Mouse (Mus musculus) urinary bladder, postnatal 36 days (tissue): Measurements from ENCODE around the gene Dap3.
"Not testable (repeated sequence)": the region's sequence is repeated elsewhere in the genome, so short reads cannot be mapped to it uniquely, and the experiment has no call there.

Experiments
- DNase-seq, 2 experiments: peaks; one replicate each; pipeline ENCODE4 v3.0.0; 2022; ENCODE audit warnings: low spot score in 2 of 2, mixed read lengths in 1 of 2

Dap3 gene

DNA sequence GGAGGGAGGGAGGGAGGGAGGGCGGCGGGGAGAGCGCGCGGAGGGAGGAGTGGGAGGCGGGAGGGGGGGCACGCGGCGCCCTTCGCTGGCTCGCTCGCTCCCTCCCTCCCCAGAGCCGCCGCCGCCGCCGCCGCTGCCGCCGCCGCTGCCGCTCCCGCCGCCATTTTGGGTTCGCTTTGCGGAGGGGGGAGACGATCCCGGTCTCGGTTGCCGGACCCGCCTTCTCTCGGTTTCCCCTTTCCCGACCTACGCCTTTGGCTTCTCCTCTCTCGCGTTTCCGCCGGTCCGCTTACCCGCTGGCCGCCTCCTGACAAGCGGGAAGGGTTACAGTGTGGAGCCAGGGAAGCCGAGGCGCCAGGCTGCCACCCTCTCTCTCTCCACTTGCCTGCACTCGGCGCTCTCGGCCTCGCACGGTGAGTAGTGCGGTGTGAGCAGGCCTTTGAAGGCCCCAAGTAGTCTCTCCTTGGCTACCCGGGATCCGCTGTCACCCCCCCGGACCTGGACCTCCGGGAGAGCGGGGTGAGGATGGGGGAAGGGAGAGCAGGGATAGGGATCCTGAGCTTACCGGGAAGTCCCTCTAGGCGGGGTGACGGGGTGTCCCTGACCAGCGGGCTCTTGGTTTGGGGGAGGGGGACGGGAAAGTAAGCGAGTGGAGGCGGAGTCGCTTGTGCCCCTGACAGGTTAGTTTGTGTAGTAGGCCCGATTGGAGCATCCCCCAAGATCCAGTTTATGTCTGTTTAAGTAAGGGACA, at the start of gene Dap3, which contains the start of gene Ash1l:
Gene Dap3, minus strand, starts transcription at position 606 of the 751 bp plus-strand sequence.
Gene Ash1l, plus strand, starts transcription at position 47 of the 751 bp plus-strand sequence.
- DNase-seq = peak; percentile 68 to 79

DNA sequence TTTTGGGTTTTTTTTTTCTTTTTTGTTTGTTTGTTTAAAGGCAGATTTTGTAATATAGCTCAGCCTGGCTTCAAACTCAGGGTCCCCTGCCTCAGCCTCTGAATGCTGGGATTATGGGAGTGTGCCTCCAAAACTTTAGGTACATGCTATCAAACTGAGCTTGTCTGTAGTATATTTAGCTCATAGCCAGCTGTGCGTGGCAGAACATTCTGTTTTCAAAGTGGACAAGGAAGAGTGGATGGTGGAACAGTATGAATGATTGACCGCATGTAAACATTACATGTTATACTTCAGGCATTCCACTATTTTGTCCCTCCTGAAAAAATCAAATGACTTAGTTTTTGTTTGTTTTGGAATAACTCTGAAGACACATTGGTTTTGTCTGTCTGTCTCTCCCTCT, 41.8 kb upstream of the Dap3 start:
- DNase-seq = no peak

DNA sequence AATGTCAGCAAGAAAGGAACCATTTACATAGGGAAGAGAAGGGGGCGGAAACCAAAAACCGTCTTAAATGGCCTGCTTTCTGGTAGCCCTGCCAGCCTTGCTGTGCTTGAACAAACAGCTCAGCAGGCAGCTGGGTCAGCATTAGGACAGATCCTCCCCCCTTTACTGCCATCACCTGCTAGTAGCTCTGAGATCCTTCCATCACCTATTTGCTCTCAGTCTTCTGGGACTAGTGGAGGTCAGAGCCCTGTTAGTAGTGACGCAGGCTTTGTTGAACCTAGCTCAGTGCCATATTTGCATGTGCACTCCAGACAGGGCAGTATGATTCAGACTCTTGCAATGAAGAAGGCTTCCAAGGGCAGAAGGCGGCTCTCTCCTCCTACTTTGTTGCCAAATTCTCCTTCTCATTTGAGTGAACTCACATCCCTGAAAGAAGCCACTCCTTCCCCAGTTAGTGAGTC, 33.0 kb upstream of the Dap3 start:
- peak in 1 of 2 experiments; percentile 22 for DNase-seq

DNA sequence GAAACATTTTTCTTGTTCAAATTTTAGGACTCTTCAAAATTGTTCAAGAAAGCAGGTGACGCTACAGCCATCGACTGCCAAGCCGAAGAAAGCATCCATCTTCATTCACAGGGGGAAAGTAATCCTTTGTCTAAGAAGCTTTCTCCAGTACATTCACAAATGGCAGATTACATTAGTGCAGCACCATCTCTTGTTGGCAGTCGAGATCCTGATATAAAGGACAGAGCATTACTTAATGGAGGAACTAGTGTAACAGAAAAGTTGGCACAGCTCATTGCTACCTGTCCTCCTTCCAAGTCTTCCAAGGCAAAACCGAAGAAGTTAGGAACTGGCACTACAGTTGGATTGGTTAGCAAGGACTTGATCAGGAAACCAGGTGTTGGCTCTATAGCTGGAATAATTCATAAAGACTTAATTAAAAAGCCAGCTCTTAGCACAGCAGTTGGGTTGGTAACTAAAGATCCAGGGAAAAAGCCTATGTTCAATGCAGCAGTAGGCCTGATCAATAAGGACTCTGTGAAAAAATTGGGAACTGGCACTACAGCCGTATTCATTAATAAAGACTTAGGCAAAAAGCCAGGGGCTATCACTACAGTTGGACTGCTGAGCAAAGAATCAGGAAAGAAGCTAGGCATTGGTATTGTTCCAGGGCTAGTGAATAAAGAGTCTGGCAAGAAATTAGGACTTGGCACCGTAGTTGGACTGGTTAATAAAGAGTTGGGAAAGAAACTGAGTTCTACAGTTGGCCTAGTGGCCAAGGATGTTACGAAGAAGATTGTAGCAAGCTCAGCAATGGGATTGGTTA, 30.4 kb upstream of the Dap3 start:
- DNase-seq = no peak

DNA sequence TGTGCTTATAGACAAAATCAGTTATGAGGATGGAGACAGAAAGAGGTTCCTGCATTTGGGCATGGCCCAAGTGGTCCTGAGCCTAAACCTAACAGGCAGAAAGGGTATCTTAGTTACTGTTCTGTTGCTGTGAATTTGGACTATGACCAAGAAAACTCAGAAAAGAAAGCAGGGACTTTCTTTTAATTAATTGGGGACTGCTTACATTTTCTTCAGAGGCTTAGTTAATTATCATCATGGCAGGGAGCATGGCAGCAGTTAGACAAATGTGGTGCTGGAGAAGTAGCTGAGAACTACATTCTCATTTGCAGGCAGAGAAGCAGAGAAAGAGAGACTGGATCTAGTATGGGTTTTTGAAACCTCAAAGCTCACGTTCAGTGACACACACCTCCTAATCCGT, 24.0 kb upstream of the Dap3 start:
- DNase-seq = no peak

DNA sequence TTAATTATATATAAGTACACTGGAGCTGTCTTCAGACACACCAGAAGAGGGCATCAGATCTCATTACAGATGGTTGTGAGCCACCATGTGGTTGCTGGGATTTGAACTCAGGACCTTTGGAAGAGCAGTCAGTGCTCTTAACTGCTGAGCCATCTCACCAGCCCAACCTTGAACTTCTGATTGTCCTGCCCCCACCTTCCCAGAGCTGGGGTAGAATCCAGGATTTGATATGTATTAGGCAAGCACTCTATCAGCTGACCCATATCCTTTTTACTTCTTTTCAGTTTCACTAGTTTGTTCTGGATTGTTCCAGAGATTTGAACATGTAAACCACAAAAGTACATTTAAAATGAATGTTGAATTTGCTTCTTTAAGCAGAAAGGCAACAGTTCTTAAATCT, 12.2 kb upstream of the Dap3 start:
- not testable (repeated sequence) for DNase-seq

DNA sequence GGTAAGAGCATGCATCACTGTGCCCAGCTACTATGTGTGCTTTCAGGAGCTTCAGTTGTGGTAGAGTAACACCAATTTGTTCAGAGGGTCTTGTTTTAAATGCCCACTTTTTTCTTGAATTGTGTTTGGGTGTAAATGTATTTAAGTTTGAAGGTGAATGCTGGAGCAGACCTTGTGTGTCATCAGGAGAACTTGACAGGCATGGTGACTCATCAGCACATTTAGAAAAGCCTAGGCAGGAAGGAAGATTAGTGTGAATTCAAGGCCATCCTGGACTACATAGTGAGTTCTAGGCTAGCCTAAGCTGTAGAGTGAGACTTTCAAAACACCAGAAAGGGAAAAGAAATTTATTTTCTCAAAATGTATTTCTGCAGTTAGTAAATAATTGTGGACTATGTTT, 2.8 kb upstream of the Dap3 start:
- DNase-seq = no peak

DNA sequence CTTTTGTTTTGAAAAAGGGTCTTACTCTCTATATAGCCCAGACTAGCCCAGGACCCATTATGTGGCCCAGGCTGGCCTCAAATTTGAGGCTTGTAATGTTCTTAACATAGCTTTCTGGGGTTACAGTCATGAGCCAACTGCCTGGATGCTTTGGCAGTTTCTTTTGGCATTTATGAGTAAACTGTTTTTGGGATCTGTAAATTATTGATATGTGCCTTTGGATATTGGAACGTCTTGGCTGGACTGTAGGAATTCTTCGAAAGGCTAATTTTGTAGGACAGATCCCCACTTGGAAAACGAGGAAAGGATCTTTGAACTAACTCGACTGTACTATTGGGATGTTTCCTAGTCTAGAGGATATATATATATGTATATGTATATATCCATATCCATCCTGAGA, 2.3 kb upstream of the Dap3 start:
- no peak for DNase-seq

DNA sequence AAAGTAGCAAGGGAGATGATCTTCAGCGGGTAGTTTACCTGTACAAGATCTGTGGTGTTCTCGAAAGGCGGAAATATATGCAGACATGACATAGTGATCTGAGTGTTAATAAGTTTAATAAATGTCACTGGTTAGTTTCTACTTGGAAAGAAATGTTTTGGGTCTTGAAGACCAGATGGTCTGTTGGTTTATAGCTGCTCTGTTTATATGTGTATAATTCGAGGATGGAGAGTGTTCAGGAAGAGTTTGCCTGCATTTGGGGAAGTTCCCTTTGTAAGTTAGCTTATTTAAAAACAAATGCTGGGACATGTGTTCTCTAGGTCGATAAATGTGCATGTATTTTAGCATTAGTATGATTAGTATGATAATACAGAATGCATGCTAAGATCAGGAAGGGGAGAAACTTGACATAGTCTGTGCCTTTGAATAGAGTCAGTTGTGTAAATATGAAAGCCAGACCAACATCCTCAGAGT, 383 bp upstream of the Dap3 start:
- DNase-seq = no peak

DNA sequence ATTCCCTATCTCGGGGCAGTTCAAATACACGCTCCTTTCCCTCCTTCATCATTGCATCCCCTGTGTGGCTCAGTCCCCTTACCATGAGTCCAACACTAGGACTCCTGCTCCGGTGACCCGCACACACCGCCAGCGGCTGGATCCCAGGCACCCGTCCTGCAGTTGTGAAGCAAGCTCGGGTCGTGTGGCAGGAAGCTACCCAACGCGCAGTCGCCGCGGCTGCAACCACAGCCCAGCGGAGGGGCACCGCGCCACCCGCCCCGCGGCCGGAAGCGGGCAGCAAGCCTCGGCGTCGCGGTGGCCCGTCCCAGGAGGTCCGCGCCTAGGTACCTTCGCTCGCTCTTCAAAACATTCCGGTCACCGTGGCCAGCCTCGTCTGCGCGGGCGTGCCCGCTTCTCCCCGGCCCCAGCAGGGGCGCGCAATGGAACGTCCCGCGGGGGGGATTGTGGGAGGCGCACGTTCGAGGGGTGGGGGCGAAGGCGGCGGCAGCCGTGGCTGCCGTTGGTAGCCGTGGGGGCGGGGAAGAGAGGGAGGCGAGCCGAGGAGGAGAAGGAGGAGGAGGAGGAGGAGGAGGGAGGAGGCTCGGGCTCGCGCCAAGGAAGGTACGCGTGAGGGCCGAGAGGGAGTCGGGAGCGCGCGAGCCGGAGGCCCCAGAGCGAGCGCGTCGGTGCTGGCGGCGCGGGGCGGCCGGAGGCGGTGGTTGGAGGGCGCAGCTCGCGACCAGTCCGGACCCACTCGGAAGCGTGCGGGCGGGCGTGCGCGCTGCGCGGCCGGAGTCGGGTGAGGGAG, 1.0 kb downstream of the Dap3 start:
- peak; percentile 85 to 91 for DNase-seq

DNA sequence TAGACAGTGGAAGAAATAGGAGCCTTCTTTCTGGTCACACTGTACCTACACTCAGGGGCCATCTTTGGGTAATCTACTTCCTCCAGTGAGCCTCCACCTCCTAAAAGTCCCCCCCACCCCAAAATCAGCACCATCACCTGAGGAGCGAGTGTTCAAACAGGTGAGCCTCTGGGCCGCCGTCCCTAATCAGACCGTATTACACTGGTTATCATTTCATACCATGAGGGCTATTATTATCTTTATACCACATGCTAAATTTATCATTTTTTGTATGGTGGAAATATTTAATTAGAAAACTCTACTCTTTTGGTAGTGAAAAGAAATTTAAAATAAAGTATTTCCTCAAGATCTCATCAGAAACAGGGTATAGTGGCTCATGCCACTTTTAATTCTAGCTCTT, 6.9 kb downstream of the Dap3 start:
- no peak for DNase-seq

DNA sequence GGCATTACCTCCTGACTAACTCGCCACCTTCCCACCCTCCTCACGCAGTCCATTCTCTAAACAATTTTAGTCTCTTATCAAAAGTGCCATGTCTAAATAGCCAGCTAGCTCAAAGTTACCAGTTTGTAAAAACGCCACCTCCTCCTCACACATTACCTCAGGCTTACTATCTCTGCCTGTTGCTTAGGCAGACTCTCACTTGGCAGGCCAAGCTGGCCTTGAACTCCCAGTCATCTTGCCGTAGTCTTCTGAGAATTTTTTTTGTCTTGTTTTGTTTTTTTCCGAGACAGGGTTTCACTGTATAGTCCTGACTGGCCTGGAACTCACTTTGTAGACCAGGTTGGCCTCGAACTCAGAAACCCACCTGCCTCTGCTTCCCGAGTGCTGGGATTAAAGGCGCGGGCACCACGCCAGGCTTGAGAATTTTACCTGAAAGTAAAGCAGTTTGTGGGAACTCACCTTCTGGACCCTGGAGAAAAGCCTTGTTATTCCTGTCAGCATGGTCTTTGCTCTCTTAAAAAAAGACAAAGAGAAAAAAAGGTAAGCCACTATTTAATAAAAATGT, 8.6 kb downstream of the Dap3 start:
- DNase-seq = no peak

DNA sequence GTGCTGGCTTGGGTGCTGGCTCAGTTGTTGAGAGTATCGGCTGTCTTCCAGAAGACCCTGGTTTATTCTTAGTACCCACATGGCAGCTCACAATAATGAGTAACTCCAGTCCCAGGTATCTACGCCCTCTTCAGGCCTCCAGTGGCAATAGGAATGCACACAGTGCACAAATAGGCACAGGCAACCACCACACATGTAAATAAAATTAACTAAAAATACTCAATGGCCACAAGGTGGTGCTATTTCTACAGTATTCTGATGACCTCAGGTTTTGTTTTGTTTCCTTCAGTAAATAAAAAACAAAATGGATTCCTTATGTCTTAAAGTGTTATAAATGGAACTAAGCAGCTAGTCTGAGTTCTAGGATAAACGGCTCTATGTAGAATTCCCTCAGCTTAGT, 11.2 kb downstream of the Dap3 start:
- DNase-seq = no peak

DNA sequence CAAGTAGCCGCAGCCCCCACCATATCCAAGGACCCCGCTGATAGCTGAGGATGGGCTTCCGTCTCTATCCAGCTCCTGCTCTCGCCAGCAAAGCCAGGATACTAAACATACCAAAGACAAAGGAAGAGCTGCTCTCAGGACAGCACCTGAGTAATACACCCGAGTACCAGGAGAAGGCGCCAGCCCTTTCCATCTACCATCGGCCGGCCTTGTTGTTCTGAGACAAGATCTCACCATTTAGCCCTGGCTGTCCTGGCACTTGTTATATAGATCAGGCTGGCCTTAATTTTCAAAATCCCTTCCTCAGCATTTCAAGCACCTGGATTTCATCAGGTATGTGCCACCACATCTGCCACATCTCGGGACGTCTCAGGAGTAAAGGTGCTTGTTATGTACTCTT, 11.9 kb downstream of the Dap3 start:
- no peak for DNase-seq

DNA sequence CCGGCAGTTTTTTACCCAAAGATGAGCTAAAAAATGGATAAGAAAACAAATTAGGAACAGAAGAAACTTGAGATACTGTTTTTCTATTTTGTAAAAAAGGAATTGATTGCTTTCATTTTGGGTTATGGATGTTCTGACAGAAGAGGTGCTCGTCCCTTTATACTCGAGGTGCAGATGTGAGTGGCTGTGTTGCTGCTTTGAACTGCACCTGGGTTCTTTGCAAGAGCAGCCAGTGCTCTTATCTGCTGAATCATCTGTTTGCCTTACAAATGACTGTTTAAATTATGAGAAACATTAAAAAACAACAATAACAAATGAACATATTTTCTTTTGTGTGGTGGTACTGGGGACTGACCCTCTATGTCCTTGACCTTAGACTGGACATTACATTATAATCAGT, 21.5 kb downstream of the Dap3 start:
- DNase-seq = no peak

DNA sequence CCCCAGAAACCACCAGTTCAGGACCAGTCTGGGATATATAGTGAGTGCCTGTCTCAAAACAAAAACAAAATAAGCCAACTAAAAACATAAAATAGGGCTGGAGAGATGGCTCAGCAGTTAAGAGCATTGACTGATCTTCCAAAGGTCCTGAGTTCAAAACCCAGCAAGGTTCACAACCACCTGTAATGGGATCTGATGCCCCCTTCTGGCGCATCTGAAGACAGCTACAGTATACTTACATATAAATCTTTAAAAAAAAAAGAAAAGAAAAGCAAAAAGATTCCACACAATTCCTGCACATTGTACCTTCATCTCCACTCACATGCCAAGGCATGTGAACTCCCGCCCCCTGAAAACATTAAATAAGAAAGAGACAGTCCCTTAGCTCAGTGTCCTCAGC, 25.3 kb downstream of the Dap3 start:
- DNase-seq = no peak

DNA sequence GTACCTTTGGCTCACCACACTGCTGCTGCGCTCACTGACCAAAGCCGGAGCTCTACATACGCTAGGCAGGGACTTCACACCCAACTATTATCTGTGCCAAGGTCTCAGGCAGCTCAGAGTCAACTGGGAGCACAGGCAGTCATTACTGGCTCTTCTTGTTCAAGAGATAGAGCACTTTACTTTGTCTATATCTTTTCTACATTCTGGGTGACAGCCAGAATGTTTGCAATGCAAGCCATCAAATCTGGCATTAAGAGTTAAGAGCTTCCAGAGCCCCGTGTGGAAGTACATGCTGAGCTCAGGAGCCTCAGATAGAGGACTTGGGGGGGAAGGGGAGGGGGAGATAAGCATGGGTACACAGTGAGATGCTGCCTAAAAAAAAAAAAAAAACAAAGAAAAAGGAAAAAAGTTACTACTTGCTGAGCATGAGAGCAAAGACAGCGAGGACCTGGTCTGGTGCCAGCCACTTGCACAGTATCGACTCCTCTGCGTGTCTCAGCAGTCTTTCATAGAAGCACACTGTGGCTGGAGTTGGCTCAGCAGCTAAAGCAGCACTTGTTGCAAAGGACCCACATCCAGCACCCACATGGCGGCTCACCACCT, 26.9 kb downstream of the Dap3 start:
- DNase-seq = no peak

DNA sequence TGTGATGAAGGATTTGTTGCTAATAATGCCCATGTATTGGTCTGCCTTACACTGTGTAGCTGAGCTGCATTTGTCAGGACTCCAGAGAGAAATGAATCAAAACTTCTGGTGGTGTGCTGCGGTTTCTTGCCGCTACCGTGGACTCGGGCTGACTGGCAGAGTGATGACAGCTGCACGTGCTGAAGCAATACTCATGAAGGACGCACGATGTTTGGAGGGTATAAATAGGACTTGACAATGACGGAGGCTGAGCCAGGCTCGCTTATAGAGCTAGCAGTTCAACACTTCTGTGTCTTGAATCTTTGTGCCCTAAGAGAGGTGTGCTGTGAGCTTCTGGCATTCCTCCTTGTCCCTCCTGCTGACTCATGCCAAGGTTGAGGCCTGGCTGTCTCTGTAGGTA, 29.6 kb downstream of the Dap3 start:
- DNase-seq = no peak

DNA sequence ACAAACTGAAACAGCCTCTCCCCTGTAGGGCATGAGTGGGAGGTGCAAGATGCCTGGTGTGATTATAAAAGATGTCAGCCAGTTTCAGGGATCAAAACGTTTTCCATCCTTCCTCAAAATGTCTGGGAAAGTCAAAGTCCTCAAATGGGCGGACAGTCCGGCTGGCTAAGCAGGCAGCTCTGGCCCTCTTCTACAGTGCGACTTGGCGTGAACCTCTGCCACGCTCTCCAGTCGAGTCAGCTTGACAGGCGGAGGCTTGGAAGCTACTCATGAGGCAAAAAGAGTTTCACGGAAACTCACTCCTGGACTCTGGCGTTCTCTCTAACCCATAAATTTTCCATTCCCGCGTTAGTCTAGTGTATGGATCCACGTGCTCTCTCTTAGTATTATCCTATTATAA, 32.0 kb downstream of the Dap3 start:
- no peak for DNase-seq

DNA sequence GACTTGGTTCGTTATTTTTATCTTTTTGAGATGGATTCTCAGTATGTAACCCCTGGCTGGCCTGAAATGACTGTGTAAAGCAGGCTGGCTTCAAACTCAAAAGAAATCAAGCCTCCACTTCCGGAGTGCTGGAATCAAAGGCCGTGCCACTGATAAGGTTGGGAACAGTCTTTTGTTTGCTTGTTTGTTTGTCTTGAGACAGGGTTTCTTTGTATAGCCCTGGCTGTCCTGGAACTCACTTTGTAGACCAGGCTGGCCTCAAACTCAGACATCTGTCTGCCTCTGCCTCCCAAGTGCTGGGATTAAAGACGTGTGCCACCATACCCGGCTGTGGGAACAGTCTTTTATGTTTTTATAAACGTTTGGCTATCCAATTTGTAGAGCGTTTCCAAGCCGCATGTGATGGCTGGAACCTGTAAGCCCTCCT, 36.6 kb downstream of the Dap3 start:
- DNase-seq = no peak
